Mouse (Mus musculus): ENCODE measurements at regions not wholly inside any gene's neighbourhood (a gene's known extent, or its start where the extent isn't known, plus 50 kb on each side); places are given as distances from the start of the nearest gene placed in this dataset.
"Not testable (repeated sequence)": the region's sequence is repeated elsewhere in the genome, so short reads cannot be mapped to it uniquely, and the experiment has no call there.

DNA sequence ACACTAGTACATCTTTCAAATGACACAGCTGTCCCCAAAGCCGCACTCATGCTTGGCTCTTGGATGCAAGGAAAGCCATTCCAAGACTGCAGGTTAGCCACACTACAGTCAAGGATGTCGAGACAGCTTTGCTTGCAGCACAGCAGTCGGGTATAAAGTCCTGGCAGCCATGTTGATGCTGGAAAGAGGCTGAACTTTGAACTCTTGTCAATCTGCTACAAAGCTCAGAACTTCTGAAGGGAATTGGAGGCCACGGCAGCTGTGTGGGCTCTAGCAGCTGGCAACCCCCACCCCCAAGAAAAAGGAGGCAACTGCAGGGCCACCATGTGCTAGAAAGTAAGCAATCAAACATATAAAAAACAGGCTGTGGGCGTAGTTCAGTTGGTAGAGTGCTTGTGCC, 90.0 kb upstream of the Zcchc2 start:
- no peak for DNase-seq (ENCODE audit: low read depth, low spot score)

DNA sequence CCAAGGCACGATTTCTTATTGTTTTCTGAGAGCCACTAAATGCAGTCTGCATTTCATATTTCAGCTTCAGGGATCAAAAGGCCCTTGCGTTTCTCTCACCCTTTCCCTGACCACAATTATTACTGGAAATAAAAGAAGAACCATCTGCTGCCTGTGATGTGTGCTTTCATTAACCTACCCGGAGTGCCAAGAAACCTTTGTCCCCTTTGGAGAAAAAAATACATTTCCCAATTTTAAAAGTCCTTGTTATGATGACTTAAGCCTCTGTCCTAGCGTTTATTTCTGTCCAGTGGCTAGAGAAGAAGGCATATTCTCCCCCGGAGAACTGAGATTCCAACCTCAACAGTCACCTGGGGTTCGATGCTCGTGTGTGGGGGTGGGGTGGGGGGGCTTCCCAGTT, 89.3 kb upstream of the Zcchc2 start:
- DNase-seq (ENCODE audit: low read depth, low spot score), result no peak

DNA sequence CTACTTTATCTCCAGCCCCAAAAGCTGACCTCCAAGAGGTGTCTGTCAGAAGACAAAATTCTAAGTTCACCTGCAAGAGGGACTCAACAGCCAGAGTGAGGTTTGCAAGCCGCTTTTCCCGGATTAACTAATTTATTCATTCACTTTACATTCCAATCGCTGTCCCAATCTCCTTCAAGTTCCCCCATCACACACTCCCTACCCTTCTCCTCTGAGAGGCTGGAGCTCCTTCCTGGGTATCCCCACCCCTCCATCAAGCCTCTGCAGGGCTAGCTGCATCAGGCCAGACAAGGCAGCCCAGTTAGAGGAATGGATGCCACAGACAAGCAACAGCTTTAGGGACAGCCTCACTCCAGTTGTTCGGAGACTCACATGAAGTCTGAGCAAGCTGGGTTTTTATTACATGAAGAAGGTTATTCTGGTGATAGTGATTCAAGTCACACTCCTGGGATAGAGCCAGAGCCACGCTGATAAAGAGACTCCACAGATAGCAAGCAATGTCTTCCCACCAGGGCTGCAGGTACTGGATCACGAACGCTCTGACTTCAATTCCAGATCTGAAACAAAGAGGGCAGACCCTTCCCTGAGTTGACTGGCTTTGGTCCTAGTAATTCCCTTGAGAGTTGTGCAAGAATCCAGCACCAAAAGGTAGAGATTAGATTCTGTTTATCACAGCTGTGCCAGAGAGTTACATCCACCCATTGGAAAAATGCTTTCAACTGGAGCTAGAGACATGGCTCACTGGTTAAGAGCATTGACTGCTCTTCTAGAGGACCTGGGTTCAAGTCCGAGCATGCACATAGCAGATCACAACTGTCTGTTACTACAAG, 86.7 kb upstream of the Zcchc2 start:
- no peak for DNase-seq (ENCODE audit: low read depth, low spot score)

DNA sequence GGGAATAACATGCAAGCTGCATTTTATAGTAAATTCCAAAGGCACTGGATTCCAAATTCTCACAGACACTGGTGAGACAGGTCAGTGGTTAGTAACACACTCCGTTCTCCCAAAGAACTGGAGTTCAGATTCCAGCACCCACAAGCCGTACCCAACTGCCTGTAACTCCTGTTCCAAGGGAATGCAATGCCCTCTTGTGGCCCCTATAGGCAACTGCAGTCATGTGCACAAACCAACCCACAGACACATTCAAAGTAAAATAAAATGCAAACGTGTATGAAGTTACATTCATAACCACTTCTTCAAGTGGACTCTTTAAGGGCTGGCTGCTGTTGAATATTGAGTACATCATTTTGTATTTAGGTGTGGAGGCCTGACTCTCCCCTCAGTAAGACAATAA, 85.5 kb upstream of the Zcchc2 start:
- DNase-seq (ENCODE audit: low read depth, low spot score), result peak; percentile 19

DNA sequence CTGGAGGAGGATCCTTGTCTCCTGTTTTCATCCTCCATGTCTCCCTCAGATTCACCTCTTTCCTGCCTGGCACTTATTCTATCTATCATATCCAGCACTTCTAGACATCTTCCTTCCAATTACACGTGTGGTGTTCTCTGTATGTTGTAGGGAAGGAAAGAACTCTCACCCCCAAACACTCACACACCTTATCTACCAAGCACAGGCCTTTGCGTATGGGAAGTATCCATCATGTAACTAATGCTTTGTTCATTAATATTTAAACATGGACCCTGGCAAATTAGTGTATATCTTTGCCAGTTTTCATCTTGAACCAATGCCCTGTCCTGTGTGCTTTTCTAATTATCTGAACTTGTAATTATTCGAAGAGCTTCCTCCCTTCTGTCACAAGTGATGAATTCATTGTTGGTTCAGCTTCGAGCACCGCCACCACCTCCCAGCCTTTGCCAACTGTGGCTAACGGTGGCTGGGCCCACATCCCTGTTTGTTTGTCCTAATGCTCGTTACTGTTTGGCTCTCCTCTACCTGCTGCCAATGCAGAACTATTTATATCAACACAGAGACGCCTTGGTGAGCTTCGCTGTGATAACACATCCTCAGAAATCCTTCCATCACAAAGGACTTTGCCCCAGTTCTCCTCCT, 84.3 kb upstream of the Zcchc2 start:
- no peak for DNase-seq (ENCODE audit: low read depth, low spot score)

DNA sequence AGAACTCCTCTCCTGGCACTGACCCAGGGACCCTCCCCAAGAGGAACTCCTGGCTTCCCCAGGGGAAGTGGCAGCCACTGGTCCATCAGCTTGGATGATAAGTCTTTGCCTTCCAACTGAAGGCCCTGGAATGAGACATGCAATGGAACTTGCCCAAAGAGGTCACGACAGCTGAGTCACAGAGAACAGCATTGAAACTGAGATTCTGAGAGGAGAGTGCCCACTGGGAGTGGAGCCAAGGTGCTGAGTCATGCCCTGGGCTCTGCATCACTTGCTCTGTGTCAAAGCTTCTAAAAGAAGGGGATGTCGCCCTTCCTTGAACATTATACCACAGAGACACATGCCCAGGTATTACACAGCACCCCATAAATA, 83.8 kb upstream of the Zcchc2 start:
- DNase-seq (ENCODE audit: low read depth, low spot score), result no peak

DNA sequence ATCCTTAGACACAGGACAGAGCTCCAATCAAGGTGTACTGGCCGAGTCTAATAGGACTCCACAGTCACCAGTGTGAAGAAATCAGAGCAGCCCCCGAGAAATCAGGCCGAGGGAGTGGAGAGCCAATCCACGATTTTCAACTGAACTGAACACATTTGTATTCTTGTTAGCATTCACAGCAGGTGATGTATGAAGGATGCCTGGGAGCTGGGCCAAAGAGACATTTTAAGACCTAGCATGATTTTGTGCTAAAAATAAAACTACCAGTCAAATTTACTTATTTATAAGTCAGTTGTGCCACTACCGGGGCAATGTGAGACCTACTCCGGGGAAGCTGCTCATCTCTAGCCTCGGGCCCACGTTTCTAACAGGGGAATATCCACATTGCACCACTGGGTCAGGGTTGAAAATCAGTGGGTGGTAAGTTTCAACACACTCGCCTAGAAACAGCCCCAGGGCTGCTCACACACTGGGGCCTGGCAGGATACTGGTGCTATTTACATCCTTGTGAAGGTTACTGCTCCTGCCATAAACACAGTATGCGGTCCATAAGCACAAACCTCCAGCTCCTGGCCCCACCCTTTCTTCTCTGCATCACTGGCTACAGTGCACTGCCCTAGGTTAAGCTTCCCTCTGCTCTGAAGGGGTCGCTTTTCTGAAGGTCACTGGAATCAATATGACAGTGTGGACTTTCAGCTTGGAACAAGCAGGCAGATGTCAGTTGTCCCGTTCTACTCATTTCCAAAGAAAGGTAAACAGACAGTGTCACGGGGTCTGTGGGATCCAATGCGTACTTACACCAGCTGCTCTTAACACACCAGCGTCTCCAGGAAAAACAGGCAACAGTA, 82.0 kb upstream of the Zcchc2 start:
- no peak for DNase-seq (ENCODE audit: low read depth, low spot score)

DNA sequence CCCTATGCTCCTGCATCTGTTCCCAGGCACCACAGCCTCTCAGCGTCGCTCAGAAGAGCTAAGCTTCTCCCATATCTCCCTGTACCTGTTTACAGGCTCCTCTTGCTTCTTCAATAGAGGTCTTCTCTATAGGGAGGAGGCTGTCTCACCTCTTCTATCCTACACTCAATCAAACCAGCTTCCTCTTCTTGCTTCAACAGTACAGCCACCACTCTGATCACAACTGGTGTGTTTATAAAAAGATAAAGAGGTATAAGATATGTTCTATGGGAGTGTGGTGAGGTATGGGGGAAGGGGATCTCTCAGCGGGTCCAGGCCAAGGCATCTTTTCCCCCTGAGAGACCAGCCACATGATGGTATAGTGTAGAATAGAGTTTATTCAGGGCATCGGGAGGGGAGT, 81.1 kb upstream of the Zcchc2 start:
- DNase-seq (ENCODE audit: low read depth, low spot score), result no peak

DNA sequence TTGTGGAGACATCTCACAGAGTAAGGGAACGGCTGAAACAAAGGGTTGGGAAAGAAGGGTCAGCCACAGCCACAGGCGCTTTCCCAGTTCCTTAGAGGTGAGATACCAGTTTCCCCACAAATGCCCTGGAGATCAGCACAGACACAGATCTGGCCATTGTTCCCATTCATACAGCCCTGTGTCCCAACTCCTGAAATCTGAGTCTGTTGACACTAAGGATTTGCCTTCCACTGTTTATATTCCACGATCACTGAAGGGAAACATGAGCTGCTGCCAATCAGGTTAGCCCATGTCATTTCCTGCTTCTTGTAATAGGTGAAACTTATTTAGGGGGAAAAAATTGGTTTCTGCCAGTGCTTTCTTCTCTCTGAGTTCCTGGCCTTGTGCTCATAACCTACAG, 78.5 kb upstream of the Zcchc2 start:
- no peak for DNase-seq (ENCODE audit: low read depth, low spot score)

DNA sequence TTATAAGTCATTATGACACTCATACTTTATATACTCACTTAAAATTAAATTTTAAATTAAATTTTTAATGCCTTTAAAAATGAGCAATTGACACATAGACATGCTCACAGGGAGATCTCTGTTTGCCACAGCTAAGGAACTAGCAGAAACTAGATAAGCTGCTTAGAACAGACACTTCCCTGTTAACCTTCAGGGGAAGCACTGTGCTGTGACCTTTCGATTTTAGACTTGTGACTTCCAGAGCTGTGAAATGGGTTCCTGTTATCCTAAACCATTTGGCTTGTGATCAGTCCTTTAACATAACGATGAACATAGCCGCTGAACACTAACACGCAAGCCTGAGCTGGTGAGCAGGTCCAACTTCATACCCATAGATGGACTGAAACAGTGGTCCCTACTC, 68.4 kb upstream of the Zcchc2 start:
- DNase-seq (ENCODE audit: low read depth, low spot score), result no peak

DNA sequence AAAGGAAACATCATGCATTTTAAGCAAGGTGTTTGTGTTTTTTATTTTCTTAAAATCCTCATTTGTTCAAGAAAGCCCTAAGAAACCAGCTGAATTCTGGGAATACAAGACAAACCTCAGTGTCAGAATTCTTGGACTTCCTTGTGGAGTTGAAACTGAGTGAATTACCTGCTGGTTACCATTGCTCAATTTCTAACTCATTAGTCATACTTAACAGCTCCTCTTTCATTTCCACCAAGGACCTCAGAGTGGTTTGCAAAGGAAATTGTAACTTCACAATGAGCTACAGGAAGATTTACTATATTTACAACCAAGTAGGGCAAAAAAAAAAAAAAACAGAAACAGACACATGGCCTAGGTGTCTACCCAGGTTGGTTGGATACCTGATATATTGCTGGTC, 67.6 kb upstream of the Zcchc2 start:
- no peak for DNase-seq (ENCODE audit: low read depth, low spot score)

DNA sequence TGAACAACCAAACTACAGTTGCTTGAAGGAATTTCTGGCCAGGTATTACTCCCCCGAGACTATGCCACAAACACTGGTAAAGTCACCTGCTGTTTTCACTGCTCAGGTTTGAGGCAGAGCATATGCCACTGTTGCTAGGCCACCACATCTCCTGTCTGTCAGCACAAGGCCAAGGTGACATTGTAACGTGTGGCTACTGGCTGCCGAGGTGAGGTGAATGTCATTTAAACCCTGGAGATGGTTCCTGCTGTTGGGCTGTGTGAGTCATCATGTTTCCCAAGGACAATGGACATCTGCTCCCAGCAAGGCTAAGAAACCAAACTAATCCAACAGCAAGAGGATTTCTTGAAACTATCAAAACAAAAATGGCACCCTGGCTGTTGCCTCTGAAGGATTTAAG, 67.2 kb upstream of the Zcchc2 start:
- no peak for DNase-seq (ENCODE audit: low read depth, low spot score)

DNA sequence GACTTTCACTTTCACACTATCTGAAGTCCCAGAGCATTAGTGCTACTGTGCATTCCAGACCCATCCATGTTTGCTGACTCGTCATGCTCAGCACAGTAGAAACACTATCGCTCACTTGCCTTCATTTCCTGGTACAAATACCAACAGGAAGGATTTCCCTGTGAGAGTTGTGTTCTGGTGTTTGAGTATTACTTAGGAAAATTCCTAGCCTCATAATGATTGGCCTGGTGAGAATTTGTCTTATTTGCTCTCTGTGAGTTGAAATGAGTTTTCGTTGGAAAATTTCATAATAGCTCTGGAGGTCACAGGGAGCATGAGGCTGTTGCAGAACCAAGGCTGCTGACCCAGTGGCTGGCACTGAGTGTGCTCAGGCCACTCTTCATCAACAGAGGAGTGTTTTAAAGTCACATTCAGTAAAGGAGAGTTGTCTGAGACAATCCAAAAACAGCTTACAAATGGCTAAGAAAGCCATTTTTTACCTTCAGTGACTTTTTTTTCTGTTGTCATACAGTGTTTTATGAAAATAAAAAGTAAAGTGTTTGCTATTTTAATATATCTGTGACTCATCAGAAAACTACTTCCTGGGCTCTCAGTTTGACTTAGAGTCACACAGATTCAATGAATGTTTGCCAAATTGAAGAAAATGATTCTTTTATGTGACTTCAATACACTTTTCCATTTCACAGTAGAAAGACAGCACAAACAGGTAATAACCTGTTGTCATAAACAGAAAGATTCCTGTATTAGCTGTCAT, 64.4 kb upstream of the Zcchc2 start:
- no peak for DNase-seq (ENCODE audit: low read depth, low spot score)

DNA sequence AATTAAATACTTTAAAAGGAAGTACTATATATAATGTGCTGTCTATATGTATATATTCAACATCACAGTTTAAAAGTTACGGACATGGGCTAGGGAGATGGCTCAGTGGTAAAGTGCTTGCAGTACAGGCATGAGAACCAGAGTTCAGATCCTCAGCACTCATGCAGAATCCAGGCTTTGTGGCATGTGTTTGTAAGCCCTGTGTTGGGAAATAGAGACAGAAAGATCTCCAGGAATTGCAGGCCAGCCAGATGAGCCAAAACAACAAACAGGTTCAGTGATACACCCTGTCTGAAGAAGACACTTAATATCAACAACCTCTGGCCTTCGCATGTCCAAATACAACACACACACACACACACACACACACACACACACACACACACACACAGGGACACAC, 63.3 kb upstream of the Zcchc2 start:
- no peak for DNase-seq (ENCODE audit: low read depth, low spot score)

DNA sequence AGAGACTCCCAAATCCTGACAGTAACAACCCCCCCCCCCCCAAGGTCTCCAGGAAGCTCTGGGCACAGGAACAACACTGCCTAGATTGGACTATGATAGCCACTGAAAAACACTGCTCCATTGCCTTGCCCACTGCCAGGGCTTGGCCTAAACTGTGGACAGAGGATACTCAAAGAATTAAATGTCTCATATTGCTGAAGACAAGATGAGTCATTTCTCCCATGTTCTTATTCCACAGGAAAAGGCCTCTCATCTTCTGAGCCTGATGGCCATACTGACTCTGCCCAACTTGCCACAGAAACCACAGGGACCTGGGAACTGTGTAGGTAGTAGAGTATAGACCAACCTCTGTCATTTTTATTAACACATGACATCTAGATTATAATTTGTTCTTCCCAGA, 59.4 kb upstream of the Zcchc2 start:
- DNase-seq (ENCODE audit: low read depth, low spot score), result no peak

DNA sequence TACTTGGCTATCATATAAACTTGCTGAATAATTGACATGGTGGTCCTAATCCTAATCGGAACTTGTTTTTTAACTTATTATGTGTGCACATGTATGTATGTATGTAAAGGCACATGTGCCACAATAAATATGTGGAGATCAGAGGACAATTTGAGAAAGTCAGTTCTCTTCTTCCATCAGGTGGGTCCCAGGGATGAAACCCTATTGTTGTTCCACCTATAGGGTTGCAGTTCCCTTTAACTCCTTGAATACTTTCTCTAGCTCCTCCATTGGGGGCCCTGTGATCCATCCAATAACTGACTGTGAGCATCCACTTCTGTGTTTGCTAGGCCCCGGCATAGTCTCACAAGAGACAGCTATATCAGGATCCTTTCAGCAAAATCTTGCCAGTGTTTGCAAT, 56.0 kb upstream of the Zcchc2 start:
- not testable (repeated sequence) for DNase-seq (ENCODE audit: low read depth, low spot score)
